Mouse (Mus musculus): ENCODE data around the gene Hist1h4h.

The Hist1h4h gene

DNA sequence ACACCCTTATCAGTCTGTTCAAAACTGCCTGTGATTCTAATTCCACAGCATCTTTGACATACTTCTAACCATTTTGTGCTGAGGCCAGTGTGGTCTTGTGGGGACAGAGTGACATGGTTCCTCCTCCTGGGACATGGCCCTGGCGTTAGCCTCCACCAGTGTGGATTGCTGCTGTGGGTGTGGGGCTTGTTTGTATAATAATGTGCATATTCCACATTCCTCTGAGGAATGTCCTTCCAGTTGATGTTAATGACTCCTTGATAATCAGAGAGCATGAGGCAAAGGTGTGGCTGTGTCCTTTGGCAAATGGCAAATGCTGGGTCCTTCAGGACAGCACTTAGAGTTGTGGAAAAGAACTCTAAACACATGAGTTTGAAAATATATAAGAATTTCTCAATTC lies 17.3 kb upstream of the Hist1h4h start:
- DNase-seq (ENCODE audit: low spot score): no peak

DNA sequence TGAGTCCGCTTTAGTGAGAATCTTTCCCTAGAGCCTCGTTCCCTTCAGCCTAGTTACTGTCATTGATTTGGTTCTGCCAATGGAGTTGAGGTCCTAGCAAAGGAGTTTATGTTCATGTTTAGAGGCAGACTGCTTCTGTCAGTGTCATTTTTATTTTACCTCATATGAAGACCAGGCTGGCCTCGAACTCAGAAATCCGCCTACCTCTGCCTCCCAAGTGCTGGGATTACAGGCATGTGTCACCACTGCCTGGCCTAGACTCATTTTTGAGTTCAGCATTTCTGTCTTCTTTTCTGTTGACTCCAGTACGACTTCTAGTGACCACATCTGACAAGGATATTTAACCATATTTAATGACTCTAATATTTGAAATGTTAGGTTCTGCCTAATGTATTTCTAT lies 15.6 kb upstream of the Hist1h4h start:
- no peak for DNase-seq (ENCODE audit: low spot score)

DNA sequence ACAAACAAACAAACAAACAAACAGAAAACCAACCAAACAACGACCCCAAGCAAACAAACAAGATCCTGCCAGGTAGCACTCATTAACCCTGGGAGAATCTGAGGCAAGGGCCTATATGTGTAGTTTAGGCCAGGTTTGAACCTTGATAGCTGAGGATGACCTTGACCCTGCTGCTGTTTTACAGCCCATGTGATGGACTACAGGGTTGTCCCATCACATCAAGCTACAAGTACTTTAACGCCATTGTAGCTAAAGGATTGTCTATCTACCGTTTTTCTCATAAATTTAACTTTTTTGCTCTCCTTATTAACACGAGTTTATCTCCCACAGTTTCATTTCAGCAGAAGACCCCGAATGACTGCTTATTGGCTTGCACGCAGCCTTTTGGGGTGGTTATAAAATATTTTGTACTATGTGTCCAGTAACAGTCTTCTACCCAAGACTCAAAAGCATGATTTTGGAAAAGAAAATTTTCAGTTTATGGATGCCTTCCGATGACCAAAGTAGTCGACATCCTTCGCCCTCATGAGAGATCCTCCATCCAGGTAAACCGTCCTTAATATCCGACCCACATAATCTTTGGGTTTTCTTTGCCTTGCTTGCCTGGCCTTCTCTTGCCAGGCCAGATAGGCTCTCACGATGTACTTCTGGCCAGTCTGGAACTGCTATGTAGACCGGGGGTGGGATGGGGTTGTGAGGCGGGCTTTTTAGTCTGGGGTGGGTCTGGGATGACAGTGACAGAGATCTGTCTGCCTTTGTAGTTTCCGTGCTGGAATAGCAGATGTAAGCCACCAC lies 14.8 kb upstream of the Hist1h4h start:
- no peak for DNase-seq (ENCODE audit: low spot score)

DNA sequence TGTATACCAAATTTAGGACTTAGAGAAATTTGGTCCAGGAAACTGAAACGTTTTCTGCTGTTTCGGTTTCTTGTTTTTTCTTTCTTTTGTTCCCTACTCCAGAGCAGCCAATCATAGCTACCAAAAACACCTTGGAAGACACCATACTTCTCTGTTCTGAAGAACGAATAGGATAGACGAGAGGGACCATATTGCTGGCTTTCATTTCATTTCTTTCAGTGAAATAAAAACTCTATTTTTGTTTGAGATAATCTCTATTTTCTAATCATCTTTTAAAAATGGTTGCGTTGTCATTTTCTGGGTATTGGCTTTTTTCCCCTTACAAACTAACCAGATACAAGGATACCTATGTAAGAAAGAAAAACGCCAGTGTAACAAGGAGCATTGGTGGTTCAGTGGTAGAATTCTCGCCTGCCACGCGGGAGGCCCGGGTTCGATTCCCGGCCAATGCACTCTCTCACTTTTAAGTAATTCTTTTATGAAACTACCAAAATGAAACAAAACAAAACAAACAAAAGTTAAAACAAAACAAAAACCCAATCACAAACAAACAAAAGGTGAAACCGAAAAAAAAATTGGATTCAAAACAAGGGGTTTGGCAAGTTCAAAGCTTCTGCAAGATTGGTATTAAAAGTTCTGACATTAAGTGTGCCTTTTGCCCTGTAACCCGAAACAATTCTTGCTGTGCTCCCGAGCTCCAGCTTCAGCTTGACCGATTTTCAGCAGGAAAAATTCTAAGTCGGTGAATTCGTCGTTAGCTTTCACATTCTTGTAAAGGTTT lies 13.8 kb upstream of the Hist1h4h start:
- no peak for DNase-seq (ENCODE audit: low spot score)

DNA sequence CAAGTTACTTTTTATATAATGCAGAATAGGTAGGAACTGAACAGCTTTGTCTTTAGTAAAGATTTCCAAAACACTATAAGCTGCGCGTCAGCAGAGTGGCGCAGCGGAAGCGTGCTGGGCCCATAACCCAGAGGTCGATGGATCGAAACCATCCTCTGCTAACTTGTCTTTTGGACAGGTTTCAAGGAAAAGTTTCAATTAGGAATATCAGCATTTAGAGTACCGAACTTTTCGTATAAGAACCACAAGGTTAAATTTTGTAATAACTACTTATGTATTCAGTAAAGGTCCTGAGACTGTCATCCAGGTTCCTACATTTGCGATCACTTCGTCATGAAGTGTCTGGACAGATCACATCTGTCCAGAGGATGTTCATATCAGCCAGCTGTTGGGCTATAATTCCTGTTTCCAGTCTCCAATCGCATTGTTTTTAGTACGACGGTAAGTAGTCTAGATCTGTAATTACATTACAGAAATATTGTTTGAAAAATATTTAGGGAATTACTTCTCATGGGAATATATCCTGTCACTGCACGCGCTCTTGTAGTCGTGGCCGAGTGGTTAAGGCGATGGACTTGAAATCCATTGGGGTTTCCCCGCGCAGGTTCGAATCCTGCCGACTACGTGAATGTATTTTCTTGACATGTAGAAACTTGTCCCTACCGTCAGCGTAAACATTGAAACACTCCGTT lies 13.1 kb upstream of the Hist1h4h start:
- DNase-seq (ENCODE audit: low spot score): peak; percentile 88

DNA sequence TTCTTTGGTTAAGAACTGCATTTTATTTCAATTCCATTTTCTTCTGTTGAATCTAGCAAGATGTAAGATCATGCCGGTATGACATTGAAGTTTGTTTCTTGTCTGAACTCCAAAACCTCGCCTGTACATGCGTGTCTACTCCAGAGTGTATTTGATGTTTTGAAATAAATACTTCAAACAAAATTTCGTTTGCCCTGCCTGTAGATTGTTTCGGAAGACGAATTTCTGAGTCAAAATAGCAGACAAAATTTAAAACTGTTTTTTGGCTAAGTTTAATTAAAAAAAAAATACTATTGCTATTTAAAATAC lies 12.6 kb upstream of the Hist1h4h start:
- no peak for DNase-seq (ENCODE audit: low spot score)

DNA sequence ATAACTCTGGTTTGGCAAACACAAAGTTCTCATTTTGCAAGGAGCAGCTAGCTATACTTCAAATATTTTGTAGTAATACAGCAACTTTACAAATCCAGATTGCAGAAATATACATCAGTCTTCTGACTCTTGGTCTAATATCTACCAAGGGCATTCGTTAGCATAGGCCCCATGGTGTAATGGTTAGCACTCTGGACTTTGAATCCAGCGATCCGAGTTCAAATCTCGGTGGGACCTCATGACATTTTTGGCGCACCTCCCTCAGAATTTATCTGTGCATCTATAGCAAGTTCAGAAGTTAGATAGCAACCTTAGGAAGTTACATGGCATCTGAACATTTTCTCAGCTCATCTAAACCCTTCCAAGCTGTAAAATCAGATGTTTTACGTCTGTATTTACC lies 12.0 kb upstream of the Hist1h4h start:
- DNase-seq (ENCODE audit: low spot score): peak; percentile 71

DNA sequence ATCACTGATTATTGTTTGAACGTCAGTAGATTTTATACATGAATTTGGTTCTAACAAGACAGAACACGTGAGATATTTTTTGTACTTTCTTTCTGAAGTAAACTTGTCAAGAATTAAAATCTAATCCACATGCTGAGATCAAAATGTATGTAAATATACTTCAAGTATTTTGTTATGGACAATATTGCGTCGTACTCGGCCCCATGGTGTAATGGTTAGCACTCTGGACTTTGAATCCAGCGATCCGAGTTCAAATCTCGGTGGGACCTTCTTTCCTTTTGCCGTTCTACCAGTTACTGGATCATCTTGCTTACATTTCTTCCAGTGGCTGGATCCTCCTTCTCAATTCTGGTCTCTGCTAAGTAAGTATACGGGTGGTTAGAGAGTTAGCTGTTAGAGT lies 11.4 kb upstream of the Hist1h4h start:
- DNase-seq (ENCODE audit: low spot score): peak; percentile 67

DNA sequence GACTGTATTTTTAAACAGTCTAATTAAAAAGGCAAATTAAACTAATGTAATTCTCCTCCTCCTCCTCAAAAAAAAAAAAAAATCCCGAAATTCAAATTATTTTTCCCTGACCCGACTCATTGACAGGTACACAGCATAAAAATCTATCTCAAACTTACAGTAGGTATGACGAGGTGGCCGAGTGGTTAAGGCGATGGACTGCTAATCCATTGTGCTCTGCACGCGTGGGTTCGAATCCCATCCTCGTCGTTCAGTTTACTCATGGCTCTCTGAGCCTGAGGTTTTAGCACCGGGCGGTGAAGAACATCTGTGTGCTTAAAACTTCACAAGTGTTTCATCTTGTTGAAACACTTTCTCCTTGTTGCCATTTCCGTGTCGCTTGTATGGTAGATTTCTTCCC lies 9.1 kb upstream of the Hist1h4h start:
- DNase-seq (ENCODE audit: low spot score): no peak

DNA sequence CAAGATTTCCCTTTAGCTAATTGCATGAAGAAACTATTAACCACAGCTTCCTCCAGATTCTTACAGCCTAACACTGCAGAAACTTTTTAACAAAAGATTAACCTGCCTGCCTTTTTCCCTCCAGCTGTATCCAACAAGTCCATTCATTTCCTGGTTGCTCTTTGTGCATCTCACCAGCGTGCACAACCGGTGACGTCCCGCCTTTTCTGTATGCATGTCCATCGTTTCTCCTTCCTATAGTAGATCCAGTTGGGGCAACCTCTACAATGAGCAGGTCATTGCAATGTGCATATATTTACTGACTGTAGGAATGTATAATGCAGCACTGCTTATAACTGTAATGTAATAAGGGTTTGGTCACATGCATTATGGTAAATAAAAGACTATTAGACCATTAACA lies 6.9 kb upstream of the Hist1h4h start:
- no peak for DNase-seq (ENCODE audit: low spot score)

DNA sequence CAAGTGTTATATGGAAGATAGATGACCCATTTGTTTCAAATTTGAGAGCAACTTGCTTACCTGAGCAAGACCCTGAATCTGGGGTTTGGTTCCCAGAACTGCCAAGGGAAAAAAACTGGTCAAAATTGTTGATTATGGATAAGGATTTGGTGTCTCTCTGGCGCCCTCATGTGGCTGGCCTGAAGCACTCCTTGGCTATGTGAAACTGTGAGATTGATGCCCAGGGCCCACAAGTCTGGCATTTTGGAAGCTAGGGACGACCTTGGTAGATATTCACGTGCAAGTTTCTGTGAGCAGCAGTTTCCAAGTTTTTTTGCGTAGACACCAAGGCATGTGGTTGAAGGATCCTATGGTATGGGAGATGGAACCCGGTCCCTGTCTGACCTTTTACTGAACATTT lies 6.2 kb upstream of the Hist1h4h start:
- DNase-seq (ENCODE audit: low spot score): no peak

DNA sequence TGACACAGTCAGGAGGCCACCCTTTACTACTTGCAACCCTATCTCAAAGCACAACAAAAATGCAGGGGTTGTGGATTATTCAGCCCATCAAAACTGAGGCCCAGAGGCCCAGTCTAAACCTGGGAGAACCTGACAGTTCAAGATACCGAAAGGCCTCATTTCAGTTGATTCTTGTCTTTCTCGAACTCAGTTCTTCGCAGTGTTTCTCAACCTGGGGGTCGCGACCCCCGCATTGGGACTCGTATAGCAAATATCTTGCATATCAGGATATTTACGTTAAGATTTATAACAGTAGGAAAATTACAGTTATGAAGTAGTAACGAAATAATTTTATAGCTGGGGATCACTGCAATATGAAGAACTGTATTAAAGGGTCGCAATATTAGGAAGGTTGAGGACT lies 4.9 kb upstream of the Hist1h4h start:
- DNase-seq (ENCODE audit: low spot score): no peak

DNA sequence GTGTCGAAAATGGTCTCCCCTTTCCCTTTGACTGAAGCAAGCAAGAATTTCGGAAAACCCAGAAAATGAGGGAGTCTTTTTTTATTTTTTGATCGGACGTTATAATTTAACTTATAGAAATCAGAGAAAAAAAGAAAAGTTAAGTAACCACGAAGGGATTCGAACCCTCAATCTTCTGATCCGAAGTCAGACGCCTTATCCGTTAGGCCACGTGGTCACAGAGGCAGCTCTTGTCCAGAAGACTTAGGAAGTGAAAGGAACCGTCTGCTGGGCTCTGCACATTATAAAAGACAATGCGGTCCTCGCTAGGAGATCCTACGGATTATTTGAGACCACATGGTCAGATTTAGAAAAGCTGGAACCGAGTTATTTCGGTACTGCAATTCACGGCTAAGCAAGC lies 4.5 kb upstream of the Hist1h4h start:
- peak; percentile 91 for DNase-seq (ENCODE audit: low spot score)

DNA sequence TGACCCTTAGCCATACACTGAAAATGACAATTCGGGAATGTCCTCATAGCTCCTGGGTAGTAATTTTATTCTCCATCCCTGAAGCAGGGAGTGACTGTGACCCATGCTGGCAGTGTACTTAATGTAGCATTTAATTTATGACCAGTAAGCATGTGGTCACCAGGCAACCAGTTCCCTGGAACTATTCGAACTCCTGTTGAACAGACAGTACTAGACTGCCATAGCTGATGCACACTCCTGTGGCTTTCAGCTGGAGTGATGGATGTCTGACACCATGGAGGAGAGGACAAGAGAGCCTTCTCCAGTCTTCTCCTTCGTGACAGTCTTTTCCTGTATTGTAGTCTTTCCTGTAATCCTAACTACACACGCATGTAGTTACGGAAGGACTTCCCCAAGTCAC lies 1.8 kb upstream of the Hist1h4h start:
- no peak for DNase-seq (ENCODE audit: low spot score)

DNA sequence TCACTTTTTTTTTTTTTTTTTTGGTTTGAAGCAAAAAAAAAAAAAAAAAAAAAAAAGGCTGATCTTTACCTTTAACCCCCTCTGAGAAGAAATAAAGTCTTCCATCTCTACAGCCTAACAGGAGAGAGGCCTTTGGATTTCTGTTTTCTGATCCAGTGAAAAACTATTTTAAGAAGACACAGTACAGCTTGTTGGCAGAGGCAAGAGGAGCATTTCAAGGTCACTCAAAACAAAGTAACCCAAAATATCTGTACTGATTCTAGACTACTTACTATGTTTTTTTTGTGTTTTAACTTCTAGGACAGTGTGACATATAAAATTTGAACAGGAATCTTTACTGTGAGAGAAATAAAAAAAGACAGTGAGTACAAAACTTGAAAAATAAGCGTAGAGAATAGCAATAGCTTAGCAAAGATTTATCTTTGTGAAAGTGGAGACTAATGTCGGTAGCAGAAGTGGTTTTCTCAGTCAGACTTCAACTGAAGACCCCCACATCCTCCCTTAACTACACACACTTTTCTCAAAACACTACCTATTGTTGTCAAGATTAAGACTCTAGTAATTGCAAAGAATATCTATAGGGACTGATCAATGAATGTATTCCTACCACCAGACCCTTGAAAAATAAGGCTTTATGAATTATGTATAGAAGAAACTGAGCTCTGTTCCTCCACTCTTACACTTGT lies 1.2 kb upstream of the Hist1h4h start:
- no peak for DNase-seq (ENCODE audit: low spot score)

DNA sequence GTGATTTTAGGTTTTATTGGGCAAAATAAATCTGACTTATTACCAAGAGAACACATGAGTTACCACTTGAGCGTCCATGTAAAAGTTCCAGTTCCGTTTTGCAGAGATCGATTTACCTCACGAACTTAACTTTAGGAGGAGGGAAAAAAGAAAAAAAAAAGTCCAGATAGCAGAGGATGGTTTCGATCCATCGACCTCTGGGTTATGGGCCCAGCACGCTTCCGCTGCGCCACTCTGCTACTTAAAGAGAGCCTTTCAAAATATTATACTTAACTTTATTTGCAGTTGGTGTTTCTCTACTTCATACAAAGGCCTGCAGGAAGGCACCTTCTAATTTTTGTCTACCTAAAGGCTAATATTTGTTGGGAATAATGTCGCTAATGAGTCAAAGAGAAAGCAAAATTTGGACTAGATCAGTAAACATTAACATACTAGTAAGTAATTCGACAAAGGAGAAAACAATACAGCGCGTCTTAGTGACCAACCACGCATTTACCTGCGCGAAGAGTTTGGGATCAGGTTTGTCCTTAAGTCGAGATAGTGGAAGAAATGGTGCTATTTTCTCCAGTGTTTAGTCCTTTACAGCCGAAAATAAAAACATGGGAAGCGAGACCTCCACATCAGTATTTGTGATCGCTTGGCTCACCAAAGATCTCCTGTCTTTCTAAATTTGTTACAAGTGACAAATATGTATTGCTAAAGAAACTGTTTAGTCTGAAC lies 509 bp upstream of the Hist1h4h start:
- peak; percentile 81 for DNase-seq (ENCODE audit: low spot score)

DNA sequence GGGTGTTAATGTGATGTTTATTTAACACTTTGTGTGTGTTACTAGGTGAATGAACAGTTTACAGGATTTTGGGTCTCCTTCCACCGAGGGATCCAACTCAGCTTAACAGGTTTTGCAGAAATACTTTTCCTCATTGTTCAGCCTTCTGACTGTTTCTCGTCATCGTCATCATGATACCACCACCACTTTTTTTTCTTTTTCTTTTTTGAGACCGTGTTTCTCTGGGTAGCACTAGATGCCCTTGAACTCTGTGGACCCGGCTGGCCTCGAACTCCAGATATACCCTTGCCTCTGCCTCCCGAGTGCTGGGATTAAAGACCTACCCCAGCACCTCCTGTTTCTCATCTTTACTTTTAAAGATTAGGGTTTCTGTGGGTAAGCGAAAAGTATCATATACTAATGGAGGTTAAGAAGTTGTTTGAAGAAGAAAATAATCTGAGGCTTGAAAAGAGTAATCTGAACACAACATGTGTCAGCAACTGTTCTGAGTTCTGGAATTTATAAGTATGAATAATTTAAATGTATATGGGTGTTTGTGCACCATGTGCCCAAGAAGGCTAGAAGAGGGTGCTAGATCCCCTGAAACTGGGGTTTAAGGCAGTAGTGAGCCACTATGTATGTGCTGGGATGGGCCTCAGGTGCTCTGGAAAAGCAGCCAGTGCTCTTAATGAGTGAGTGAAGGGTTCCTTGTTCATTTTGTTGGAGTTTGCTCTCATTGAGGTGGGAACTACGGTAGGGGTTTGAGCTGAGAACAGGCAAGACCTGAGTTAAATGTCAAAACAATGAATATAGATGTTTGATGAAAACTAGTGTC lies 1.6 kb downstream of the Hist1h4h start:
- DNase-seq (ENCODE audit: low spot score): no peak

DNA sequence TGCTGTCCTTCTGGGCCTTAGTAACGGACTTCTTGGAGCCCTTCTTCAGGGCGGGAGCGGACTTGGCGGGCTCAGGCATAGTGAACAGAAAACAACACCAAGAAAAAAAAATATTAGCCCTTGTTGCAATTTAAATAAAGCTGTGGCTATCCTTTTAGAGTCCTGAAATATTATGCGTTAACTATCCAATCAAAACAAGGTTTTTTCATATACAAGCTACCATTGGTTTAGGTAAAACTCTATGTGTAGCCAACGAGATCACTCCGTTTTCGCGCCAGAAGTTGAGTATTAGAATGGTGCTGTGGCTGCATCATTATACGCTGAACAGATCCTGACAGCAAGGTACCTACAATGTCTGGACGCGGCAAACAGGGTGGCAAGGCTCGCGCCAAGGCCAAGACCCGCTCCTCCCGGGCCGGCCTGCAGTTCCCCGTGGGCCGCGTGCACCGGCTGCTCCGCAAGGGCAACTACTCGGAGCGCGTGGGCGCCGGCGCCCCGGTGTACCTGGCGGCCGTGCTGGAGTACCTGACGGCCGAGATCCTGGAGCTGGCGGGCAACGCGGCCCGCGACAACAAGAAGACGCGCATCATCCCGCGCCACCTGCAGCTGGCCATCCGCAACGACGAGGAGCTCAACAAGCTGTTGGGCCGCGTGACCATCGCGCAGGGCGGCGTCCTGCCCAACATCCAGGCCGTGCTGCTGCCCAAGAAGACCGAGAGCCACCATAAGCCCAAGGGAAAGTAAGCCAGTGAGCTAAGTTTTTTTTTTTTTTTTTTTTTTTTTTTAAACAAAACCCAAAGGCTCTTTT lies 2.9 kb downstream of the Hist1h4h start, which contains the start of gene Hist1h2af:
Hist1h2af (plus strand) TSS at position 347 of the 808 bp plus-strand sequence.
- DNase-seq (ENCODE audit: low spot score): peak; percentile 77

DNA sequence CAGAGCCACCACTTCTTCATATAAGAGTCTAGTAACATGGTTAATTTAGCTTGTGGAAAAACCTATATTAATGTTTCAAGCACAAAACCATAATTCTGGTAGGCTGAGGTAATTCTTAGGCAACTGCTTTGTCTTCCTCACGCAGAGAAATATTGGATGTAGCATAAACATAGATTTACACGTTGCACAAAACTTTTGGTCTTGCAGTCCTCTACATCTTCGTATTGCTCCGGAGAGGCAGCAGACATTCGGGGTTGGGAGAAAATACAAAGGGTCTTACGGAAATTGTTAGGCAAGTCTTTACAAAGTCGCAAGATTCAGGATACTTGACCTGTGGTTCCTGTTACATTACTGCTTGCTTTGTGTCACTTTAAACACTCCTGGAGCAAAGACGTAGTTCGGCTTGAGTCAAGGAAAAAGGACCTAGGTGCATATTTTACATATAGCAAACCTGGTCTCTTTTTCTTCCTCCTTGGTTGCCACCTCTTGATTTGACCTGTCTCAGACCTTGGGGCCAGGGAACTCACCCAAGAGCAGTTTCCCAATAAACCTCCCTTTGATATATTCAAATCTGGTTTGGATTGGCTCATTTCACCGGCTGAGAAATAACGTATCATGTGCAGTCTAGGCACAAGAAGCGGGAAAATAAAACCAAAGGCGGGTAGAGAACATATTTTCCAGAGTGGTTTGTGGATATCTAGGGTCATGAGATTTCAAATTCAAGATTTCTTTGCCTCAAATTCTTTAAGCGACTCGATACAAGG lies 3.7 kb downstream of the Hist1h4h start:
- DNase-seq (ENCODE audit: low spot score): no peak

Data from left cerebral cortex, adult 11 months (tissue).